Mouse (Mus musculus): ENCODE results near the gene Ldb1. TPM values are rescaled to one million over a fixed set of nuclear protein-coding genes. Genes with fewer than 3 reads are reported as not detected.

Ldb1 gene
- polyA plus RNA-seq, 1 experiment from 2014 or later, result 114 TPM

DNA sequence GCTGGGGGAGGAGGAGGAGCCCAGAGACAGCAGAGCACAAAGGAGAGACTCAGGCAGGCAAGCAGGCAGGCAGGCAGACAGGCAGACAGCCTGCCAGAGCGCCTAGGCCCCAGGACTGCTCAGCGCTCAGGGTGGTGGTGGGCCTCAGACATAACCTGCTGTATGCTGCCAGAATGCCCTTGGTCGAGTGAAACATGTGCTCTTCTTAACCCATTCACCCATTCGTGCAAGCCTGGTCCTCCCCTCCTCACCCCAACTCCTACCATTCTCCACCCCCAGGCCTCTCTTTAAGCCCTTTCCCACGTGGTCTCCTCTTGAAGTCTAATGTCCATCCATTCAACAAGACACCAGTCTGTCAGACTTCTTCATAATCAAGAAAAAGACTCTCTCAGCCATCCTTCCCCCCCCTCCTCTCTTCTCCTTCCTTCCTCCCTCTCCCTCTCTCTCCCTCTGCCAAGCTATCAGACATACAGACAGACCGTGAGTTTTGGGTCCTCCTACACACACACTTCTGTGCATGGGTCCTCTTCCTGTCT lies 2.5 kb downstream of the Ldb1 start:
- H3K4me2 ChIP-seq (replicated peaks), result peak overlapping the region; percentile 100
- H3K36me3 ChIP-seq, result no peaks in the 10 kb centered on the region
- H3K9ac ChIP-seq, result peak overlapping the region; percentile 73
- no peaks in the 10 kb centered on the region for H3K9me3 ChIP-seq
- peak; percentile 10; the same call in 1 of the 2 replicates for ATAC-seq (ENCODE audit: low FRiP score, low read depth)
- H3K27ac ChIP-seq, result peak overlapping the region; percentile 99
- no peaks in the 10 kb centered on the region for H3K27me3 ChIP-seq
- 3% methylated on average over 6 of the region's 6 CpGs for WGBS
- H3K4me1 ChIP-seq, result peaks cover 71% of the 10 kb centered on the region
- peak overlapping the region; percentile 97 for H3K4me3 ChIP-seq

DNA sequence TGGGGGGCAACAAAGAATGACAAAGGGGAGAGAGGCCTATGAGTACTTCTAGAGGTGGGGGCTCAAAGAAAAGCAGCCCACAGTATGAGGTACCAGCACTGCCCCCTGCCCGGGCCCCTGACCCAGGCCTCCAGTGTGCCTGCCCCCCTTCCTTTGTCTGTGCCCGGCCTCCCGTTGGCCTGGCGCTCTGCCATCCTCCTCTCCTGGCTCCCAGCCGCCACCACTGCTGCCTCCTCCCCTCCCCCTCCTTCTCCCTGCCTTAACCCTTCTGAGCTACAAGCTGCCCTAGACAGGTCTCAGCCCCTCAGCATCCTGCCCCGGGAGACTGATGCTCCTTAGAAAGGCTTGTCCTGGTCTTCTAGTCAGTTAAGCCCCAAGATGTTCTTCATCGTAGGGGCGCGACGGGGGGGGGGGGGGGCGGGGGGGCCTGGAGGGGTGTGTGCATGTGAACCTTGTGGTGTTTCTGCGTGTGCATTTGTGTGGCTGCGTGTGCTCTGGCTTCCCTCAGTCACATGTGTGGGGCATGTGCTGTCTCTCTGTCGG lies 3.0 kb downstream of the Ldb1 start:
- H3K4me2 ChIP-seq (replicated peaks), result peak overlapping the region; percentile 100
- H3K4me1 ChIP-seq, result peaks cover 76% of the 10 kb centered on the region
- peak overlapping the region; percentile 73 for H3K9ac ChIP-seq
- peak overlapping the region; percentile 97 for H3K4me3 ChIP-seq
- WGBS, result 1% methylated on average over 13 of the region's 14 CpGs
- H3K9me3 ChIP-seq, result no peaks in the 10 kb centered on the region
- no peaks in the 10 kb centered on the region; the same call in 1 of the 2 replicates for H3K36me3 ChIP-seq
- no peaks in the 10 kb centered on the region for H3K27me3 ChIP-seq
- ATAC-seq (ENCODE audit: low FRiP score, low read depth), result no peak
- peak overlapping the region; percentile 99 for H3K27ac ChIP-seq

DNA sequence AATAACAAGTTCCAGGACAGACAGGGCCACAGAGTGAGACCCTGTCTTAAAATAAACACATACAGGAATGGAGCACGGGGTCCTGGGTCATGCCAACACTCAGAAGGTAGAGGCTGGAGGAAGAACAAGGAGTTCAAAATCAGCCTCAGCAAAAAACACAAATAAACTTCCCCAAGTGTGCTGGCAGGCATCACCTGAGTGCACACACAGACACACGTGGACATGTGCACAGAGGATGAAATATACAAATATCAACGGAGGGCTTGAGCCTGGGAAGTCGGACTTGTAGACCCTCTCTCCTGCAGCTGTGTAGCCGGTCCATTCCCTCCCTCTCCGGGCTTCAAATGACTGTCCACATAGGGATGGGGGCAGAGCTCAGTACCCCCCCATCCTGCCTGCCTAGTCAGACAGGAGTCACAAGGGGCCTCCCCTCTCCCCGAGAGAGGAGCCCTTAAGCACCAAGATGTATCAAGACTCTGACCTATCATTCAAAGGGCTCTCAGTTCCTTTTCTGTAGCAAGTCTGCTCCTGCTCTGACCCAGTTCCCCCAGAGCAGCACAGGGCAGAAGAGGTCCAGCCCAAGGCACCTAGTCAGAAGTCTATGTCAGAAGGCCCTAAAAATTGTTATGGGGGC lies 3.6 kb downstream of the Ldb1 start:
- 24% methylated on average over 7 of the region's 7 CpGs for WGBS
- ATAC-seq (ENCODE audit: low FRiP score, low read depth), result no peak
- Histone ChIP-seq H3K4me3 (peak overlapping the region; percentile 97), H3K4me2 (replicated peaks) (peak overlapping the region; percentile 100), H3K27me3 (no peaks in the 10 kb centered on the region), H3K9ac (peak overlapping the region; percentile 73), H3K9me3 (no peaks in the 10 kb centered on the region), H3K4me1 (peaks cover 78% of the 10 kb centered on the region), H3K27ac (peak overlapping the region; percentile 99), H3K36me3 (peaks cover 4% of the 10 kb centered on the region)

DNA sequence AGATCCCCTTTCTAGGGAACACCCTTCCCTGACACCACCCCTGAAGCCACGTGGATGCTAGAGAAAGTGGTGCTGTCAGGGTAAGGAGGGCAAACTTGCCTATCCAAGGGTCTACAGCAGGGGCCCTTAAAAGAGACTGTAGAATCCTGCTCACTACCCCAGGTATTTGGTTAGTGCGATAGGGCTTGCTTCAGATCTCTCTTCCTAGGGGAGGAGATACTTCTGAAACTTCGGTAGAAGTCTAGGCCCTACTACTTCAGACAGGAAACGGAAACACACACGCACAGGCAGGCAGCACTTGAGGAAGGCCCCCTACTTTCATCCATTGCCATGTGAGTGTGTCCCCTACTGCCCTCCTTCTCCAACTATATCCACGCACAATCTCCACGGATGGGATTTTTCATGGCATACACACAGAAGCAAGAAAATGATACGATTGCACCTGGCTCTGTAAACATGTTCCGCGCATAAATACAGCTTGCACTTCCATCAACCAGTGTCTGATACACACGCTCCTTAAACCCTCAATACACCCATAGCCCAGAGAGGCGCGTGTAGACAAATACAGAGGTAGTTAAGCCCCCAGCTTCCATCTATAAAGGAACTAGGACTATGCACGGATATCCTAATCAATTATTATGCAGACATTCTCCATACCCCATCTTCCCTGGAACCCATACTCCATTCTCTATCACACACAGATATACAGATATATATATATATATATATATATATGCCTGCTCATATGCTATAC lies 4.7 kb downstream of the Ldb1 start:
- no peak for ATAC-seq (ENCODE audit: low FRiP score, low read depth)
- Histone ChIP-seq H3K4me1 (peaks cover 73% of the 10 kb centered on the region), H3K9me3 (no peaks in the 10 kb centered on the region), H3K27me3 (no peaks in the 10 kb centered on the region), H3K36me3 (peaks cover 15% of the 10 kb centered on the region), H3K27ac (peak overlapping the region; percentile 99), H3K4me2 (replicated peaks) (peak overlapping the region; percentile 100), H3K4me3 (peak overlapping the region; percentile 95), H3K9ac (peak overlapping the region; percentile 99)
- WGBS, result 40% methylated on average over 14 of the region's 14 CpGs

- under 1% methylated on average over 23 of the region's 30 CpGs for WGBS
- Histone ChIP-seq H3K4me2 (replicated peaks) (peak overlapping the region; percentile 100), H3K36me3 (peaks cover 23% of the 10 kb centered on the region), H3K9ac (peak overlapping the region; percentile 99), H3K4me1 (peaks cover 73% of the 10 kb centered on the region), H3K4me3 (peak overlapping the region; percentile 95), H3K9me3 (no peaks in the 10 kb centered on the region), H3K27me3 (no peaks in the 10 kb centered on the region), H3K27ac (peak overlapping the region; percentile 99)
- peak; percentile 75 for ATAC-seq (ENCODE audit: low FRiP score, low read depth)
Observed at GRCm38 (mm10) chr19:46039478-46039877, 5.5 kb downstream of the Ldb1 start.

DNA sequence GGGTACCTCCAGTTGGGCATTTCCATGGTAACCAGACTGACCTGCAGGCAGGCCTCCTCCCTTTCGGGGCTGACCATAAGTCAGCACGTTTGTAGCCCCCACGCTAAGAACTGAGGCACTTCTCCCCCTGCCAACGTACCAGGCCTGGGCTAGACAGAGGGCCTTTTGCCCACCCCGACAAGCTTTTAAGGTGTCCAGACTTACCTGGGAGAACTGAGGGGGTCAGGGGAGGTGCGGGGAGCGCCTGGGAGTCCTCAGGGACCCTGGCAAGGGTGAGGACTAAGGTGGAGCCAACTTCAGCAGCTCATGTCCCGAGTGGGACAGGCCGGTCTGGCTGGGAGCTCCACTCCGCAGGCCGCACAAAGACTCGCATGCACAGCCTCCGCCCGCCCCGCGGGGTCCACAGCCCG lies 6.2 kb downstream of the Ldb1 start:
- Histone ChIP-seq H3K9me3 (no peaks in the 10 kb centered on the region), H3K36me3 (peaks cover 30% of the 10 kb centered on the region), H3K9ac (peak overlapping the region; percentile 99), H3K4me1 (peaks cover 70% of the 10 kb centered on the region), H3K27me3 (no peaks in the 10 kb centered on the region), H3K4me3 (peak overlapping the region; percentile 95), H3K27ac (peak overlapping the region; percentile 99), H3K4me2 (replicated peaks) (peak overlapping the region; percentile 100)
- 0% methylated on average over 15 of the region's 17 CpGs for WGBS
- peak; percentile 25; the same call in 1 of the 2 replicates for ATAC-seq (ENCODE audit: low FRiP score, low read depth)

DNA sequence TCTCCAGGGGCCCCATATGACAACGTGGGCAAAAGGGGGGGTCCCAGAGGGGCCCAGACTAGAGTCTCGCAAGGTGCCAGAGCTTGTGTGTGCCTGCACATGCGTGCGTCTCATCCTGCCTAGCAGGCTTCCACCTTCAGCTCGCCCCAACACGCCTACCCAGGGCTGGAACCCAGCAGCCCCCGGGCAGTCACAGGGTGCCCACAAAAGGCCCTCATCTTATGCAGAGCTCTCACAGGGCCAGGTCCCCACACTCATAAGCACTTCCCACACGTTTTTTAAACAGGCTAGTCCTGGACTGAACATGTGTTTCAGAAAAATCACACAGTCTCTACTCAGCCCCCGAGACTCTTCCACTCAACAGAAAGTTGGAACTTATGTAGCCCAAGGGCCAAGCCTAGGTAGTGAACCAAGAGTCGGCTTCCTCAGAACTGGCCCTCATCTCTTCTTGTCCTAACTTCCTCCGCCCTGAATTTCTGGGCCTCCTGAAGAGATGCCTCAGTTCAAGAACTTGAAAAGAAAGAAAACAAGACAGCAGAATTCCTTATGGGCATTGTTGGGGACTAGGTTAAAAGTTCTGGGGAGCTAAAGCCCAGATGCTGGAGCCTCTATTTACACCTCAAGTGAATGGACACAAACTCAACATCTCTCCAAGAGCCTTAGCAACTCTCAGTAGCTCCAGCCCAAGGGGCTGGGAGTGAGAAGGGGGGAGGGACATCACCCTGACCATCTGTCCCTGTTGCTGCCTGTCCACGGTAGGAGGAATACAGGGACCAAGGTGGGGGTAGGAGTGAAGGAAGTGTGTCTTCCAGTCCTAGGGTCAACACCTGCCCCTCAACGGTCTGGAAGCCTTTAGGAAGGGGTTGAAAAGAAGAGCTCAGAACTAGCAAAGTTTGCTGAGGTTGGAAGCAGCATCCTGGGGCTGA lies 6.8 kb downstream of the Ldb1 start:
- WGBS, result 14% methylated on average over 13 of the region's 13 CpGs
- H3K27me3 ChIP-seq, result no peaks in the 10 kb centered on the region
- peak overlapping the region; percentile 95 for H3K4me3 ChIP-seq

GRCm38 (mm10) chr19:46037243-46037924 lies 7.6 kb downstream of the Ldb1 start:
- peak overlapping the region; percentile 99 for H3K9ac ChIP-seq
- H3K4me2 ChIP-seq (replicated peaks), result peak overlapping the region; percentile 100
- peak overlapping the region; percentile 99; the same call in 1 of the 2 replicates for H3K27ac ChIP-seq
- no peaks in the 10 kb centered on the region for H3K9me3 ChIP-seq
- 27% methylated on average over 6 of the region's 6 CpGs for WGBS
- ATAC-seq (ENCODE audit: low FRiP score, low read depth), result no peak
- peak overlapping the region; percentile 95 for H3K4me3 ChIP-seq
- peaks cover 56% of the 10 kb centered on the region for H3K4me1 ChIP-seq
- H3K27me3 ChIP-seq, result no peaks in the 10 kb centered on the region
- H3K36me3 ChIP-seq, result peaks cover 44% of the 10 kb centered on the region

More for the DNA sequence above, 6.8 kb downstream of the Ldb1 start:
- peak overlapping the region; percentile 99; the same call in 1 of the 2 replicates for H3K27ac ChIP-seq
- H3K9ac ChIP-seq, result peak overlapping the region; percentile 99
- H3K36me3 ChIP-seq, result peaks cover 36% of the 10 kb centered on the region
- no peak for ATAC-seq (ENCODE audit: low FRiP score, low read depth)
- H3K4me2 ChIP-seq (replicated peaks), result peak overlapping the region; percentile 100
- H3K9me3 ChIP-seq, result no peaks in the 10 kb centered on the region
- peaks cover 64% of the 10 kb centered on the region for H3K4me1 ChIP-seq

DNA sequence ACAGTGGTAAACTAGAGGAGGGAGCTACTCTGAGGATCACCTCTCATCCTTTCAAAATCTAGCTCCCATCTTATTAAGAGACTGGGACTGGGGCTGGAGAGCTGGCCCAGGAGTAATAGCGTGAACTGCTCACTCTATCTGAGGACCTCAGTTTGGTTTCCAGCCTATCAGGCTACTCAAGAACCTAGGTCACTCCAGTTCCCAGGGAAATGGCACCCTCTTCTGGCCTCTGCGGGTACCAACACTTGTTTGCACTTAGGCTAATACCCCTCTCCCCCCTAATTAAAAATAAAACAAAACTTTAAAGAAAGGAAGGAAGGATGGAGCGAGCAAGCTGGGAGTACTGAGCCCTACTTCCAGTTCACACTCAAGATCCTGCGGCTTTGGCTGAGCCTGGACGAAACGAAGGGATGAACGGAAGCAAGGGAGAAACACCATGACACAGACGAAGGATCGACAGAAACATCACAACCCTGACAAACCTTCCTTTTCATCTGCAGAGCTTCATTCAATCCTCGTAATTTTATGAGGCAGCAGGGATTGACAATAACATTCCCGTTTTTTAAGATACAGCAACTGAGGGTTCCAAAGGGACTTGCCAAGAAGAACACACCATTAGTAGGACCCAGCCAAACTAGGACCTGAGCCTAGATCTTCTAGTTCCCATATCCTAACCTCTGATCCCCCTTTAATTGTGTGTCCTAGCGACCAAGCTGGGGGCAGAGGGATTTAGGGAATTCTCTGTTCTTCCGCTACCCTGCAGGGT lies 8.4 kb downstream of the Ldb1 start:
- ATAC-seq (ENCODE audit: low FRiP score, low read depth), result no peak
- WGBS, result 75% methylated on average over 13 of the region's 13 CpGs
- Histone ChIP-seq H3K27ac (peak overlapping the region; percentile 99; the same call in 1 of the 2 replicates), H3K36me3 (peaks cover 52% of the 10 kb centered on the region), H3K9ac (peak overlapping the region; percentile 99), H3K4me1 (peaks cover 48% of the 10 kb centered on the region), H3K9me3 (no peaks in the 10 kb centered on the region), H3K4me3 (peak overlapping the region; percentile 95), H3K27me3 (no peaks in the 10 kb centered on the region), H3K4me2 (replicated peaks) (peak overlapping the region; percentile 100)

DNA sequence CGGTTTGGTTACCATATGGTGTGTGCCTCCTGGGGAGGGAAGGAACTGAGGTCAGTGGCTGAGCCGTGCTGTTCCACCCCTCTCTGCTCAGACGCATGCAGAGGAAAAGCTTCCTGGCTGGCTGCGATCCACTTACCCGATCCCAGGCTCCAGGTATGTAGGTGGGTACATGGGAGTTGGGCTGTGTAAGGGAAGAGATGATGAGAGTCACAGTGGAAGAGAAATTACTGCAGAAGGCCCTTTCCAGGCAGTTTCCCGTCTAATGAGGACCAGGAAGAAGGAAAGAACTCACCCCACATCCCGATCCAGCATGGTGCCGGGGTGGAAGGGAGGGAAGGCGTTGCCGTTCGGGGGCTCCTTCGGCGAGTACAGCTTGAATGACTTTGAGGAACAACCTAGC lies 9.0 kb downstream of the Ldb1 start:
- H3K36me3 ChIP-seq, result peaks cover 57% of the 10 kb centered on the region

More for the DNA sequence above, 9.0 kb downstream of the Ldb1 start:
- Histone ChIP-seq H3K4me3 (no peak overlapping the region), H3K9ac (no peak overlapping the region), H3K4me1 (peaks cover 41% of the 10 kb centered on the region), H3K4me2 (replicated peaks) (peak overlapping the region; percentile 100; the same call in 1 of the 2 replicates), H3K27me3 (no peaks in the 10 kb centered on the region), H3K9me3 (no peaks in the 10 kb centered on the region), H3K27ac (no peak overlapping the region)
- no peak for ATAC-seq (ENCODE audit: low FRiP score, low read depth)
- 89% methylated on average over 13 of the region's 13 CpGs for WGBS

Measured in limb, embryonic 13.5 days (tissue).